Mouse (Mus musculus) regulatory T cell (primary cell): ENCODE data around the gene Gm21627.
"Not testable (repeated sequence)": the region's sequence is repeated elsewhere in the genome, so short reads cannot be mapped to it uniquely, and the experiment has no call there.

ENCODE experiments used
- in situ Hi-C: fragments of 300-600 bp; cut with MboI, MseI; formaldehyde crosslinking; loops from one replicate; pipeline ENCODE4 v1.15.1; 2025; ENCODE audit warnings: high pct_unique_total_duplicates

The Gm21627 gene

GRCm38 (mm10) chrY:63228127-63228526 is at the start of gene Gm21627:
Gene Gm21627 (plus strand): TSS chrY:63228427.
- in situ Hi-C loops = not testable (repeated sequence)
